Mouse (Mus musculus) megakaryocyte, embryonic 14.5 days (primary cell): ENCODE data around the gene Art5.

Source experiments
- FLI1 ChIP-seq: IDR thresholded peaks from 2 replicates; pipeline ENCODE4 v1.6.1; 2012; ENCODE audit warnings: low read length, inconsistent platforms, mixed read lengths
- GATA1 ChIP-seq: IDR thresholded peaks from 3 replicates; pipeline ENCODE4 v1.6.1; 2012; ENCODE audit warnings: mixed read lengths, low read length, inconsistent platforms, borderline replicate concordance

- TF ChIP-seq GATA1 (no peak), FLI1 (no peak)
Observed at GRCm38 (mm10) chr7:102062203-102062602, 47.1 kb downstream of the Art5 start.
